Mouse (Mus musculus) midbrain, embryonic 12.5 days (tissue): ENCODE data around the gene Appbp2. TPM values are rescaled to one million over a fixed set of nuclear protein-coding genes. Genes with fewer than 3 reads are reported as not detected.
A peak's percentile ranks its signal among the peaks of the same experiment; 100 is the strongest.

Source experiments
- ATAC-seq: fragments of 200-750 bp; cut with Nextera tagmentation; 2 replicates; pipeline ENCODE4 v1.8.0; 2017; ENCODE audit warnings: low read depth, moderate TSS enrichment, moderate library complexity; ENCODE audit not compliant: low FRiP score
- H3K27ac ChIP-seq: fragments of 300-500 bp; sonication (generic); replicated peaks from 2 replicates; pipeline ENCODE4 v1.5.1; 2016; ENCODE audit warnings: mild to moderate bottlenecking
- H3K27me3 ChIP-seq: fragments of 300-500 bp; sonication (generic); 2 replicates; pipeline ENCODE4 v1.6.1; 2016; ENCODE audit warnings: mild to moderate bottlenecking
- H3K36me3 ChIP-seq: fragments of 300-500 bp; sonication (generic); 2 replicates; pipeline ENCODE4 v1.6.1; 2016
- H3K4me1 ChIP-seq: fragments of 300-500 bp; sonication (generic); 2 replicates; pipeline ENCODE4 v1.6.1; 2016
- H3K4me2 ChIP-seq: fragments of 300-500 bp; sonication (generic); replicated peaks from 2 replicates; pipeline ENCODE4 v1.6.1; 2016; ENCODE audit warnings: mild to moderate bottlenecking, moderate library complexity
- H3K4me3 ChIP-seq: fragments of 300-500 bp; sonication (generic); 2 replicates; pipeline ENCODE4 v1.5.1; 2016; ENCODE audit warnings: mild to moderate bottlenecking
- H3K9ac ChIP-seq: fragments of 300-500 bp; sonication (generic); replicated peaks from 2 replicates; pipeline ENCODE4 v1.6.1; 2016; ENCODE audit warnings: mild to moderate bottlenecking, moderate library complexity
- H3K9me3 ChIP-seq: fragments of 300-500 bp; sonication (generic); 2 replicates; pipeline ENCODE4 v1.6.1; 2016; ENCODE audit warnings: mild to moderate bottlenecking
- WGBS: fragments of 180-500 bp; shearing (Covaris S2); methylation state at CpG from one replicate; pipeline ENCODE4 v1.1.7; 2016; 5-methylcytosine and 5-hydroxymethylcytosine counted together
- polyA plus RNA-seq: library from polyadenylated mRNA; unstranded; fragments of >200 nt; fragmentation: Nextera tagmentation; extraction: Ambion mirVana; gene quantifications from 2 replicates; pipeline ENCODE4 v1.2.1, GENCODE M21; 2016

Appbp2 gene
- polyA plus RNA-seq, 1 experiment from 2014 or later, result 55.8 TPM

GRCm38 (mm10) chr11:85253641-85254040 lies 18.7 kb upstream of the Appbp2 start:
- Histone ChIP-seq H3K9me3 (no peaks in the 10 kb centered on the region), H3K36me3 (no peaks in the 10 kb centered on the region), H3K4me3 (no peak overlapping the region), H3K9ac (no peak overlapping the region), H3K27ac (no peak overlapping the region), H3K4me2 (no peak overlapping the region), H3K4me1 (no peaks in the 10 kb centered on the region), H3K27me3 (no peaks in the 10 kb centered on the region)
- WGBS, result 88% methylated on average over 7 of the region's 7 CpGs
- ATAC-seq, result no peak

GRCm38 (mm10) chr11:85253006-85253405 lies 18.1 kb upstream of the Appbp2 start:
- WGBS, result 76% methylated on average over 5 of the region's 5 CpGs
- ATAC-seq, result no peak
- H3K4me2 ChIP-seq, result no peak overlapping the region

GRCm38 (mm10) chr11:85251955-85252354 lies 17.0 kb upstream of the Appbp2 start:
- no peak for ATAC-seq
- H3K4me2 ChIP-seq, result no peak overlapping the region
- no peak overlapping the region for H3K4me3 ChIP-seq
- H3K36me3 ChIP-seq, result no peaks in the 10 kb centered on the region
- WGBS, result 94% methylated on average over 5 of the region's 5 CpGs
- H3K4me1 ChIP-seq, result no peaks in the 10 kb centered on the region
- no peaks in the 10 kb centered on the region for H3K9me3 ChIP-seq
- H3K9ac ChIP-seq, result no peak overlapping the region
- no peak overlapping the region for H3K27ac ChIP-seq
- no peaks in the 10 kb centered on the region for H3K27me3 ChIP-seq

More at GRCm38 (mm10) chr11:85253006-85253405, 18.1 kb upstream of the Appbp2 start:
- Histone ChIP-seq H3K4me1 (no peaks in the 10 kb centered on the region), H3K4me3 (no peak overlapping the region), H3K27ac (no peak overlapping the region), H3K36me3 (no peaks in the 10 kb centered on the region), H3K9ac (no peak overlapping the region), H3K9me3 (no peaks in the 10 kb centered on the region), H3K27me3 (no peaks in the 10 kb centered on the region)

GRCm38 (mm10) chr11:85250467-85250866 lies 15.5 kb upstream of the Appbp2 start:
- no peaks in the 10 kb centered on the region for H3K27me3 ChIP-seq
- WGBS, result 58% methylated on average over 3 of the region's 3 CpGs

GRCm38 (mm10) chr11:85249338-85249737 lies 14.4 kb upstream of the Appbp2 start:
- Histone ChIP-seq H3K27ac (no peak overlapping the region), H3K9me3 (no peaks in the 10 kb centered on the region), H3K4me2 (no peak overlapping the region), H3K9ac (no peak overlapping the region), H3K36me3 (no peaks in the 10 kb centered on the region), H3K27me3 (no peaks in the 10 kb centered on the region), H3K4me1 (no peaks in the 10 kb centered on the region), H3K4me3 (no peak overlapping the region)
- ATAC-seq, result no peak
- 76% methylated on average over 3 of the region's 3 CpGs for WGBS

More at GRCm38 (mm10) chr11:85250467-85250866, 15.5 kb upstream of the Appbp2 start:
- Histone ChIP-seq H3K36me3 (no peaks in the 10 kb centered on the region), H3K9ac (no peak overlapping the region), H3K4me1 (no peaks in the 10 kb centered on the region), H3K4me3 (no peak overlapping the region), H3K9me3 (no peaks in the 10 kb centered on the region), H3K27ac (no peak overlapping the region), H3K4me2 (no peak overlapping the region)
- ATAC-seq, result no peak

GRCm38 (mm10) chr11:85248151-85248550 lies 13.2 kb upstream of the Appbp2 start:
- no peak overlapping the region for H3K4me3 ChIP-seq
- no peaks in the 10 kb centered on the region for H3K36me3 ChIP-seq
- ATAC-seq, result no peak
- H3K9ac ChIP-seq, result no peak overlapping the region
- H3K9me3 ChIP-seq, result no peaks in the 10 kb centered on the region
- no peaks in the 10 kb centered on the region for H3K27me3 ChIP-seq
- H3K4me2 ChIP-seq, result no peak overlapping the region
- H3K27ac ChIP-seq, result no peak overlapping the region
- 97% methylated on average over 2 of the region's 2 CpGs for WGBS
- H3K4me1 ChIP-seq, result no peaks in the 10 kb centered on the region

GRCm38 (mm10) chr11:85241226-85241625 lies 6.3 kb upstream of the Appbp2 start:
- no peak overlapping the region for H3K4me3 ChIP-seq
- H3K36me3 ChIP-seq, result no peaks in the 10 kb centered on the region
- H3K9ac ChIP-seq, result no peak overlapping the region
- H3K27me3 ChIP-seq, result no peaks in the 10 kb centered on the region
- WGBS, result 93% methylated on average over 8 of the region's 8 CpGs
- no peak overlapping the region for H3K27ac ChIP-seq
- no peak overlapping the region for H3K4me2 ChIP-seq
- H3K9me3 ChIP-seq, result no peaks in the 10 kb centered on the region
- ATAC-seq, result no peak
- no peaks in the 10 kb centered on the region for H3K4me1 ChIP-seq

- Histone ChIP-seq H3K4me2 (no peak overlapping the region), H3K4me3 (no peak overlapping the region), H3K36me3 (no peaks in the 10 kb centered on the region), H3K9ac (no peak overlapping the region), H3K9me3 (no peaks in the 10 kb centered on the region), H3K27me3 (no peaks in the 10 kb centered on the region), H3K27ac (no peak overlapping the region), H3K4me1 (peaks cover 3% of the 10 kb centered on the region; the same call in 1 of the 2 replicates)
- no peak for ATAC-seq
- 92% methylated on average over 3 of the region's 3 CpGs for WGBS
These were observed 5.3 kb upstream of the Appbp2 start for GRCm38 (mm10) chr11:85240211-85240610.

- Histone ChIP-seq H3K9ac (peak overlapping the region; percentile 87), H3K9me3 (no peaks in the 10 kb centered on the region), H3K4me2 (peak overlapping the region; percentile 71), H3K4me1 (peaks cover 12% of the 10 kb centered on the region), H3K36me3 (peaks cover 7% of the 10 kb centered on the region; the same call in 1 of the 2 replicates), H3K27ac (peak overlapping the region; percentile 100), H3K27me3 (no peaks in the 10 kb centered on the region), H3K4me3 (peak overlapping the region; percentile 89)
- peak; percentile 94 for ATAC-seq
- under 1% methylated on average over 58 of the region's 70 CpGs for WGBS
These were observed 454 bp downstream of the Appbp2 start for GRCm38 (mm10) chr11:85234363-85234989.

- 13% methylated on average over 9 of the region's 9 CpGs for WGBS
- Histone ChIP-seq H3K9me3 (no peaks in the 10 kb centered on the region), H3K4me1 (peaks cover 12% of the 10 kb centered on the region), H3K27ac (peak overlapping the region; percentile 100), H3K27me3 (no peaks in the 10 kb centered on the region), H3K4me2 (peak overlapping the region; percentile 71), H3K36me3 (peaks cover 7% of the 10 kb centered on the region; the same call in 1 of the 2 replicates), H3K4me3 (peak overlapping the region; percentile 89), H3K9ac (peak overlapping the region; percentile 87)
- no peak for ATAC-seq
These were observed 1.2 kb downstream of the Appbp2 start for GRCm38 (mm10) chr11:85233676-85234210.

GRCm38 (mm10) chr11:85223248-85223647 lies 11.7 kb downstream of the Appbp2 start:
- no peak overlapping the region for H3K4me3 ChIP-seq
- H3K36me3 ChIP-seq, result peaks cover 19% of the 10 kb centered on the region; the same call in 1 of the 2 replicates
- WGBS, result 97% methylated on average over 3 of the region's 3 CpGs
- no peak overlapping the region for H3K9ac ChIP-seq
- H3K27ac ChIP-seq, result no peak overlapping the region
- H3K9me3 ChIP-seq, result no peaks in the 10 kb centered on the region
- H3K4me2 ChIP-seq, result no peak overlapping the region
- no peak for ATAC-seq
- H3K27me3 ChIP-seq, result no peaks in the 10 kb centered on the region
- H3K4me1 ChIP-seq, result no peaks in the 10 kb centered on the region

GRCm38 (mm10) chr11:85222561-85222960 lies 12.4 kb downstream of the Appbp2 start:
- WGBS, result 98% methylated on average over 6 of the region's 6 CpGs
- no peak for ATAC-seq
- H3K4me1 ChIP-seq, result no peaks in the 10 kb centered on the region
- H3K27me3 ChIP-seq, result no peaks in the 10 kb centered on the region
- H3K9ac ChIP-seq, result no peak overlapping the region
- H3K4me3 ChIP-seq, result no peak overlapping the region
- no peaks in the 10 kb centered on the region for H3K9me3 ChIP-seq
- no peak overlapping the region for H3K27ac ChIP-seq
- peaks cover 17% of the 10 kb centered on the region; the same call in 1 of the 2 replicates for H3K36me3 ChIP-seq
- no peak overlapping the region for H3K4me2 ChIP-seq
